Mouse (Mus musculus) testis, adult 2 months (tissue): ENCODE measurements at regions not wholly inside any gene's neighbourhood (a gene's known extent, or its start where the extent isn't known, plus 50 kb on each side); places are given as distances from the start of the nearest gene placed in this dataset.

Source experiments
- CTCF ChIP-seq: fragments of 200-500 bp; IDR thresholded peaks from 2 replicates; pipeline ENCODE4 v1.5.1; 2012; ENCODE audit warnings: low read depth, mild to moderate bottlenecking, inconsistent platforms, low read length, moderate library complexity; ENCODE audit not compliant: control insufficient read depth, insufficient read depth, insufficient replicate concordance
- POLR2A ChIP-seq: fragments of 200-500 bp; IDR thresholded peaks from 2 replicates; pipeline ENCODE4 v1.6.1; 2012; ENCODE audit warnings: low read depth, mild to moderate bottlenecking, inconsistent platforms, low read length, moderate library complexity; ENCODE audit not compliant: control insufficient read depth

DNA sequence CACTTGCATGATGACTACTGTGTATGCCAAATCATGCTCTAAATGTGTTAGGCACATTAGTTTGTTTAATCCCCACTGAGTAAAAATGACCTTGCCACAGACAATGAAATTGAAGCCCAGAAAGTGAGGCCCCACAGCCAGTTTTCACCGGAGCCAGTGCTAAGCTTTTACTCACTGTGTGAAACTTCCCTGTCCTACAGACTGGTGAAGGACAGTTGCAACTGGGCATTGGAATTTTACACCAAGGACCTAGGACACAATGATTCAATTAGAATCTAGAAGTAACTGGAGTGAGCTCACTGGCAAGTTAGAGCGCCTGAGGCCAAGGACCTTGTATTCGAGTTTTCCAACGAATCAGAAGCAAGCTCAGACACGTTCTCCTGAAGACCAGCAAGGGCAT, 79.8 kb downstream of the S1pr1 start:
- TF ChIP-seq CTCF = no peak
- no peak for TF ChIP-seq POLR2A
